Mouse (Mus musculus) embryonic facial prominence, embryonic 11.5 days (tissue): ENCODE results near the gene Tbc1d1. TPM values are rescaled to one million over a fixed set of nuclear protein-coding genes. Genes with fewer than 3 reads are reported as not detected.

ENCODE experiments used
- ATAC-seq: fragments of 200-750 bp; cut with Nextera tagmentation; replicated peaks from 2 replicates; pipeline ENCODE4 v1.8.0; 2017; ENCODE audit warnings: low read depth; ENCODE audit not compliant: insufficient number of reproducible peaks, low FRiP score, low TSS enrichment
- DNase-seq: peaks from one replicate; pipeline ENCODE4 v3.0.0-alpha.2; 2015; ENCODE audit warnings: low spot score
- H3K27ac ChIP-seq: fragments of 300-500 bp; sonication (generic); replicated peaks from 2 replicates; pipeline ENCODE4 v1.5.1; 2014; ENCODE audit warnings: mild to moderate bottlenecking, low read depth, low read length, control low read depth
- H3K27me3 ChIP-seq: fragments of 300-500 bp; sonication (generic); 2 replicates; pipeline ENCODE4 v1.6.1; 2014; ENCODE audit warnings: mild to moderate bottlenecking, low read length, moderate library complexity, mixed read lengths; ENCODE audit not compliant: control insufficient read depth, insufficient read depth
- H3K36me3 ChIP-seq: fragments of 300-500 bp; sonication (generic); replicated peaks from 2 replicates; pipeline ENCODE4 v1.6.1; 2014; ENCODE audit warnings: low read depth, mild to moderate bottlenecking, low read length, moderate library complexity, mixed read lengths; ENCODE audit not compliant: control insufficient read depth, insufficient read depth
- H3K4me1 ChIP-seq: fragments of 300-500 bp; sonication (generic); 2 replicates; pipeline ENCODE4 v1.6.1; 2014; ENCODE audit warnings: low read length, mixed read lengths; ENCODE audit not compliant: control insufficient read depth, insufficient read depth
- H3K4me2 ChIP-seq: fragments of 300-500 bp; sonication (generic); 2 replicates; pipeline ENCODE4 v1.6.1; 2014; ENCODE audit warnings: low read depth, mild to moderate bottlenecking, control low read depth, low read length, moderate library complexity
- H3K4me3 ChIP-seq: fragments of 300-500 bp; sonication (generic); 2 replicates; pipeline ENCODE4 v1.5.1; 2014; ENCODE audit warnings: low read depth, low read length, control low read depth
- H3K9ac ChIP-seq: fragments of 300-500 bp; sonication (generic); replicated peaks from 2 replicates; pipeline ENCODE4 v1.6.1; 2014; ENCODE audit warnings: mild to moderate bottlenecking, control low read depth, low read length
- H3K9me3 ChIP-seq: fragments of 300-500 bp; sonication (generic); replicated peaks from 2 replicates; pipeline ENCODE4 v1.6.1; 2016; ENCODE audit warnings: mild to moderate bottlenecking, low read length, inconsistent platforms, mixed read lengths; ENCODE audit not compliant: control insufficient read depth
- WGBS: fragments of 180-500 bp; shearing (Covaris S2); extraction: QIAGEN DNeasy Blood & Tissue Kit; methylation state at CpG from one replicate; pipeline ENCODE4 v1.1.7; 2014; 5-methylcytosine and 5-hydroxymethylcytosine counted together
- polyA plus RNA-seq: library from polyadenylated mRNA; unstranded; fragments of >200 nt; fragmentation: Nextera tagmentation; extraction: Ambion mirVana; gene quantifications from 2 replicates; pipeline ENCODE4 v1.2.1, GENCODE M21; 2014

Tbc1d1 gene
- 29.5 and 30.4 TPM in 2 replicates for polyA plus RNA-seq

DNA sequence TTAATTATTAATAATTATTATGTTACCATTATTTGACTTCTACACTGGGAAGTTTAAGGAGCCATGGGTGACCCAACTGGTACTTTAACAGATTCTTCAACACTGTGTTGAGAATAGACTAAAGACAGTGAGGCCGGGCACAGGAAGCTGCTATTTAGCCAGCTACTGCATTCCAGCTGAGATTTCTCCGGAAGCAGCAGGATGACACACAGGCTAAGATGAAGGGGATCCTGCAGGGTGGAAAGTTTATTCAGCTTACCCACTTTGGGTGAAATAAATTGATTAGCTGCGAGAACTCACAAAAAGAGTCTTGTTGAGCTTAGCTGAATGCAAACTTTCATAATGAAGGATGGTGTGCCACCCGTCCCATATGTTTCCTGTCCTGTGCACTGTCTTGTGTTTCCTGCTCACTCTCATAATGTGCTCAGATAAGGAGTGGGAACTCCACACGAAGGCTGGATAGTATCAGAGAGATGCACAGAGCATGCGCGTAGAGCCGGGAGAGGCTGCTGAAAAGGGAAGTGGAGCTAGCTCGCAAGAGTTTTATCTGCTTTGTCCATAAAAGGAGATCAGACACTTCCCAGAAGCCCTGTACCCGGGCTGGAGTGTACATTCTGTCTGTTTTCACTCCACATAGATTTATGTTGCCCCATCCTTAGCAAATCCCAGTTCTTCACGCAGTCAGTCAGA lies at the start of gene Tbc1d1:
Tbc1d1 (plus strand) TSS at position 445 of the 690 bp plus-strand sequence.
- H3K4me1 ChIP-seq, result no peaks in the 10 kb centered on the region; the same call in 1 of the 2 replicates
- no peaks in the 10 kb centered on the region for H3K9me3 ChIP-seq
- DNase-seq, result peak; percentile 24
- H3K27ac ChIP-seq, result no peak within 1 kb of the TSS
- H3K4me2 ChIP-seq, result peak within 1 kb of the TSS; percentile 16; the same call in 1 of the 2 replicates
- 42% methylated on average over 11 of the region's 11 CpGs for WGBS
- no peak within 1 kb of the TSS for H3K4me3 ChIP-seq
- no peak for ATAC-seq
- H3K27me3 ChIP-seq, result peaks cover 25% of the 10 kb centered on the region
- no peak within 1 kb of the TSS for H3K9ac ChIP-seq
- H3K36me3 ChIP-seq, result no peaks in the 10 kb centered on the region

DNA sequence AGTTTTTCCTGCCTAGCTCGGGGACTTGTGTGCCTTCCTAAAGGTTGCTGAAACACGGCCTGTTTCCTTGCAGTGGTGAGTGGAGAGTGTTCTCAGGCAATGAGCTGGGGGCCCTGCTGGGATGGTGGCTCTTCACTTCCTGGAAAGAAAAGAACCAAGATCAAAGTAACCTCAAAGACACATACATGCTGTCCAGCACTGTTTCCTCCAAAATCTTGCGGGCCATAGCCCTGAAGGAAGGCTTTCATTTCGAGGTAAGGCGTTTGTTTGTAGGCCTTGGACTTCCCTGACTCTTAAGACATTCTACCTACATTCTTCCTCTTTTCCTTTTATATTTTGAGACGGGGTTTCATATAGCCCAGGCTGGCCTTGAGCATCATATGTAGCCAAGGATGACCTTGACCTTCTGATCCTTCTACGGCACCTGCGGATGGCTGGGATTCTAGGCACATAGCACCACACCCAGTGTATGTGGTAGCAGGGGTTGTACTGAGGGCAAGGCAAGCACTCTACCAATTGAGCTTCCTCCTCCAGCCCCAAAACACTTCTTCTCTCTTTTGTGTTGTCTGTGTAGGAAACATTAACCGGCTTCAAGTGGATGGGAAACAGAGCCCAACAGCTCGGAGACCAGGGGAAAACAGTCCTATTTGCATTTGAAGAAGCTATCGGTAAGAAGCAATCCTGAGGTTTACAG lies 48.4 kb upstream of the Tbc1d1 start:
- no peaks in the 10 kb centered on the region for H3K27me3 ChIP-seq
- peaks cover 7% of the 10 kb centered on the region for H3K36me3 ChIP-seq
- no peak overlapping the region for H3K4me2 ChIP-seq
- H3K4me1 ChIP-seq, result no peaks in the 10 kb centered on the region
- H3K4me3 ChIP-seq, result no peak overlapping the region
- no peak overlapping the region for H3K27ac ChIP-seq
- H3K9ac ChIP-seq, result no peak overlapping the region
- DNase-seq (no peak), ATAC-seq (no peak)
- 90% methylated on average over 11 of the region's 11 CpGs for WGBS
- H3K9me3 ChIP-seq, result no peaks in the 10 kb centered on the region

- Histone ChIP-seq H3K4me1 (no peaks in the 10 kb centered on the region), H3K4me2 (no peak overlapping the region), H3K4me3 (no peak overlapping the region), H3K9ac (no peak overlapping the region), H3K27ac (no peak overlapping the region), H3K9me3 (no peaks in the 10 kb centered on the region), H3K36me3 (peaks cover 7% of the 10 kb centered on the region), H3K27me3 (no peaks in the 10 kb centered on the region)
- DNase-seq (no peak), ATAC-seq (no peak)
- 69% methylated on average over 3 of the region's 3 CpGs for WGBS
Measured at GRCm38 (mm10) chr5:64109217-64109616, 46.9 kb upstream of the Tbc1d1 start.

GRCm38 (mm10) chr5:64112360-64112759 lies 43.7 kb upstream of the Tbc1d1 start:
- ATAC-seq (no peak), DNase-seq (no peak)
- no peaks in the 10 kb centered on the region for H3K27me3 ChIP-seq
- no peak overlapping the region for H3K9ac ChIP-seq
- H3K4me2 ChIP-seq, result no peak overlapping the region
- whole genome bisulfite sequencing, result 81% methylated on average over 3 of the region's 3 CpGs
- H3K4me3 ChIP-seq, result no peak overlapping the region
- no peak overlapping the region for H3K27ac ChIP-seq
- peaks cover 13% of the 10 kb centered on the region for H3K36me3 ChIP-seq
- no peaks in the 10 kb centered on the region for H3K4me1 ChIP-seq
- 0 out of 2 replicates have a peak, but pooled peaks cover 2% of the 10 kb centered on the region for H3K9me3 ChIP-seq

DNA sequence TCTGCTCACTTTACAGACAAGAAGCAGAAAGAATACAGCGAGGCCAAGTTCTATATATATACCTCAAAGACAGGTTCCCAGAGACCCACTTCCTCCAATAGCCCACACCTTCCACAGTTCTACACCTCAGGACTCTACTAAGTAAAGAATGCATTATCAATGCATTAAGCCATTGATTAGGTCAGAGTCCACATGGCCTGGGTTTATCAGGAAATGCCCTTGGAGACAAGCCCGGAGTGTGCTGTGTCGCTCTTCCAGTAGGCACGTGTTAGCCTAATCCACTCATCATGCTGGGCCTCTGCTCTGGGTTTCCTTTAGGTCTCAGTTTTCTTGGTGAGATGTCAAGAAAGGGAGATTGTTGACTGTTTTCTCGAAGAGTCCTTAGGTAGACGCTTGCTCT lies 41.9 kb upstream of the Tbc1d1 start:
- Histone ChIP-seq H3K9ac (no peak overlapping the region), H3K27me3 (no peaks in the 10 kb centered on the region), H3K9me3 (0 out of 2 replicates have a peak, but pooled peaks cover 2% of the 10 kb centered on the region), H3K36me3 (peaks cover 13% of the 10 kb centered on the region), H3K27ac (no peak overlapping the region), H3K4me3 (no peak overlapping the region), H3K4me1 (no peaks in the 10 kb centered on the region), H3K4me2 (no peak overlapping the region)
- no peak for DNase-seq
- 96% methylated on average over 6 of the region's 6 CpGs for WGBS
- no peak for ATAC-seq

- no peak overlapping the region for H3K4me2 ChIP-seq
- no peak overlapping the region for H3K27ac ChIP-seq
- H3K36me3 ChIP-seq, result peaks cover 6% of the 10 kb centered on the region; the same call in 1 of the 2 replicates
- H3K4me1 ChIP-seq, result no peaks in the 10 kb centered on the region
- no peak overlapping the region for H3K9ac ChIP-seq
- no peaks in the 10 kb centered on the region for H3K27me3 ChIP-seq
- DNase-seq, result no peak
- no peak for ATAC-seq
- 86% methylated on average over 1 of the region's 1 CpGs for WGBS
- H3K4me3 ChIP-seq, result no peak overlapping the region
- H3K9me3 ChIP-seq, result 0 out of 2 replicates have a peak, but pooled peaks cover 2% of the 10 kb centered on the region
Measured at GRCm38 (mm10) chr5:64117191-64117590, 38.9 kb upstream of the Tbc1d1 start.

DNA sequence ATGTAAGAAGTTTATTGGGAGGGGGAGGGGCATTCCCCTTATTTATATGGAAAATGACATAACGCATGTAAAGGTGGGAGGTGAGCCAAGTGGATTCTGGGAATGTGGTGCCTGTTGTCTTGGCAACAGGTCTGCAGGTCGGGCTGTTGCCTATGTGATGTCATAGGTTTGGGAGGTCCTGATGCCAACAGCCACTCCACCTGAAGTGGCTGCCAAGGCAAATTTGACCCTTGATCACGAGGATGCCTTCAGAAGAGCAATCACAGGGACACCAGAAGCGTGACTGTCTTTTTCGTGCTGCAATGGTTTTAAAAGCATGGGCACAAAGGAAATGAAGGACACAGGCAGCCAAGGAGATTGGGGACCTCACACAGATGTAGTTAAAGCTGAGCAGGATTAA lies 30.3 kb upstream of the Tbc1d1 start:
- WGBS, result 79% methylated on average over 5 of the region's 5 CpGs
- Histone ChIP-seq H3K4me2 (no peak overlapping the region), H3K4me1 (no peaks in the 10 kb centered on the region), H3K27me3 (no peaks in the 10 kb centered on the region), H3K4me3 (no peak overlapping the region), H3K36me3 (no peaks in the 10 kb centered on the region), H3K9ac (no peak overlapping the region), H3K27ac (no peak overlapping the region), H3K9me3 (no peaks in the 10 kb centered on the region)
- ATAC-seq (no peak), DNase-seq (no peak)

GRCm38 (mm10) chr5:64131550-64131949 lies 24.6 kb upstream of the Tbc1d1 start:
- WGBS, result 64% methylated on average over 5 of the region's 5 CpGs
- no peak for DNase-seq
- H3K9ac ChIP-seq, result no peak overlapping the region
- H3K4me1 ChIP-seq, result no peaks in the 10 kb centered on the region
- no peak overlapping the region for H3K4me3 ChIP-seq
- H3K27ac ChIP-seq, result no peak overlapping the region
- ATAC-seq, result no peak
- H3K9me3 ChIP-seq, result no peaks in the 10 kb centered on the region
- no peaks in the 10 kb centered on the region for H3K27me3 ChIP-seq
- H3K4me2 ChIP-seq, result no peak overlapping the region
- H3K36me3 ChIP-seq, result no peaks in the 10 kb centered on the region
